Mouse (Mus musculus) heart, embryonic 14.5 days (tissue): ENCODE results near the gene Fancg. TPM values are rescaled to one million over a fixed set of nuclear protein-coding genes. Genes with fewer than 3 reads are reported as not detected.

Experiments
- ATAC-seq: fragments of 200-750 bp; cut with Nextera tagmentation; 2 replicates; pipeline ENCODE4 v1.8.0; 2017; ENCODE audit warnings: low read depth, moderate TSS enrichment; ENCODE audit not compliant: insufficient number of reproducible peaks, insufficient read depth, low FRiP score
- H3K27ac ChIP-seq, 2 experiments: fragments of 200-500 bp in 1 of 2; fragments of 300-500 bp in 1 of 2; sonication (generic) in 1 of 2; replicated peaks in 1 of 2; 2 replicates each; pipeline ENCODE4 v1.5.1; 2012 to 2014; ENCODE audit warnings: low read depth in 2 of 2, low read length in 2 of 2, control low read depth in 1 of 2, mild to moderate bottlenecking in 1 of 2, mixed read lengths in 1 of 2; ENCODE audit not compliant: control insufficient read depth in 1 of 2, insufficient read depth in 1 of 2
- H3K27me3 ChIP-seq: fragments of 300-500 bp; sonication (generic); 2 replicates; pipeline ENCODE4 v1.6.1; 2014; ENCODE audit warnings: mild to moderate bottlenecking, low read length, control low read depth; ENCODE audit not compliant: control insufficient read depth, insufficient read depth
- H3K36me3 ChIP-seq: fragments of 300-500 bp; sonication (generic); 2 replicates; pipeline ENCODE4 v1.6.1; 2014; ENCODE audit warnings: mild to moderate bottlenecking, control low read depth, low read length, mixed read lengths; ENCODE audit not compliant: control insufficient read depth, insufficient read depth
- H3K4me1 ChIP-seq, 2 experiments: fragments of 200-500 bp in 1 of 2; fragments of 300-500 bp in 1 of 2; sonication (generic) in 1 of 2; 2 replicates each; pipeline ENCODE4 v1.6.1; 2012 to 2014; ENCODE audit warnings: low read length in 2 of 2, control low read depth in 1 of 2, mixed read lengths in 1 of 2; ENCODE audit not compliant: control insufficient read depth in 2 of 2, insufficient read depth in 2 of 2
- H3K4me2 ChIP-seq: fragments of 300-500 bp; sonication (generic); 2 replicates; pipeline ENCODE4 v1.6.1; 2014; ENCODE audit warnings: mild to moderate bottlenecking, low read length
- H3K4me3 ChIP-seq, 2 experiments: fragments of 200-500 bp in 1 of 2; fragments of 300-500 bp in 1 of 2; sonication (generic) in 1 of 2; 2 replicates each; pipeline ENCODE4 v1.5.1; 2012 to 2014; ENCODE audit warnings: low read length in 2 of 2, mild to moderate bottlenecking in 2 of 2, control low read depth in 1 of 2, low read depth in 1 of 2, moderate library complexity in 1 of 2; ENCODE audit not compliant: control insufficient read depth in 1 of 2, insufficient read depth in 1 of 2
- H3K9ac ChIP-seq: fragments of 300-500 bp; sonication (generic); 2 replicates; pipeline ENCODE4 v1.6.1; 2014; ENCODE audit warnings: mild to moderate bottlenecking, low read length
- H3K9me3 ChIP-seq: fragments of 300-500 bp; sonication (generic); 2 replicates; pipeline ENCODE4 v1.6.1; 2016; ENCODE audit warnings: low read length, control low read depth; ENCODE audit not compliant: control insufficient read depth
- WGBS: fragments of 180-500 bp; shearing (Covaris S2); extraction: QIAGEN DNeasy Blood & Tissue Kit; methylation state at CpG from one replicate; pipeline ENCODE4 v1.1.7; 2014; 5-methylcytosine and 5-hydroxymethylcytosine counted together
- polyA plus RNA-seq: library from polyadenylated mRNA; unstranded; fragments of >200 nt; fragmentation: Nextera tagmentation; extraction: Ambion mirVana; gene quantifications from 2 replicates; pipeline ENCODE4 v1.2.1, GENCODE M21; 2014

The Fancg gene
- polyA plus RNA-seq, 1 experiment from 2014 or later, result 11.7 TPM

GRCm38 (mm10) chr4:43031237-43031995 lies 21.1 kb upstream of the Fancg start, which contains the start of gene Stoml2:
Gene Stoml2 (minus strand): TSS chr4:43031710.
- peaks cover 63% of the 10 kb centered on the region for H3K36me3 ChIP-seq
- no peaks in the 10 kb centered on the region for H3K27me3 ChIP-seq
- H3K4me3 ChIP-seq, result peak within 1 kb of the TSS; percentile 67 to 69
- H3K4me1 ChIP-seq, result peaks cover 6 to 13% of the 10 kb centered on the region in 2 experiments
- H3K9ac ChIP-seq, result peak within 1 kb of the TSS; percentile 89
- H3K27ac ChIP-seq, result peak within 1 kb of the TSS; percentile 73 to 86
- 2% methylated on average over 38 of the region's 38 CpGs for whole genome bisulfite sequencing
- ATAC-seq, result peak; percentile 92
- H3K9me3 ChIP-seq, result no peaks in the 10 kb centered on the region
- H3K4me2 ChIP-seq, result peak within 1 kb of the TSS; percentile 83

DNA sequence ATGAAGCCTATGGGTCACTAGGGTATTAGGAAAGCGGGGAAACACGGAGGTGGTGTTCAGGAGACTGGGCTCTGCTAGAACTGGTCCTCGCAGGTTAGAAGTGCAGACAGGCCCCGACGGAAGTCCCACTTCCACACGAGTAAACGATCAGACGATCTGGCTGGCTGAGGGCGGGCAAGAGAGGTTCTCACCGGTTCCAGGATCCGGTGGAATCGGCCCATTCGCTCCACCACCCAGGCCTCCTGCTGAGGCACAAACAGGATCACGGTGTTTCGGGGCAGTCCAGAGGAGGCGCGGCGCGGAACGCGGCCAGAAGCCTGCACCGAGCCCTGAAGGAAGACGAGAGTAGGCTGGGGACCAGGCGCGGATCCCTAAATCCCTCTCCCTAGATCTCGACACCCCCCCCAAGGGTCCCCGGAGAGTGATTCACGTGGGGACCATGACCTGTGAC lies 20.5 kb upstream of the Fancg start:
- peak; percentile 22; the same call in 1 of the 2 replicates for ATAC-seq
- H3K4me1 ChIP-seq, result peaks cover 6 to 13% of the 10 kb centered on the region in 2 experiments
- WGBS, result under 1% methylated on average over 28 of the region's 28 CpGs
- H3K9ac ChIP-seq, result peak overlapping the region; percentile 89
- H3K4me3 ChIP-seq, result peak overlapping the region; percentile 67 to 69
- no peaks in the 10 kb centered on the region for H3K9me3 ChIP-seq
- H3K27me3 ChIP-seq, result no peaks in the 10 kb centered on the region
- peak overlapping the region; percentile 73 to 86 for H3K27ac ChIP-seq
- peak overlapping the region; percentile 83 for H3K4me2 ChIP-seq
- H3K36me3 ChIP-seq, result peaks cover 58% of the 10 kb centered on the region

DNA sequence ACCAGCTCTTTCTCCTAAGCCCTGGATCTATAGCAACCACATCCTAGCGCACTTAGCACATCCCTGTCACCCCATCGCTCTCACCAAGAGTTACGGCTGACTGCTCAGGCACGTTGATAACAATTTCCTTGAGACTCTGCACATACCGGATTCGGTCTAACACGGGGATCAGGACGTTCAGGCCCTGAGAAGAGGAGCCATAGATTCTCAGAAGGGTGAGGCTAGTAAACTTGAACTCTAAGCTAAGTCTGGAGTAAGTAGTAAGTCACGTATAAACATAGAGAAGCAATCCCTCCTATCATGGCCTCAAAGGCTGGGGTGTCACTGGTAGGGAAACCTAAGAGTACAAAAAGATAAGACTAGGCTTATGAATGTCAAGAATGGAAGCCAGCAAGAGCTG lies 20.0 kb upstream of the Fancg start:
- H3K9me3 ChIP-seq, result no peaks in the 10 kb centered on the region
- H3K36me3 ChIP-seq, result peaks cover 53% of the 10 kb centered on the region
- peak overlapping the region; percentile 83 for H3K4me2 ChIP-seq
- H3K9ac ChIP-seq, result peak overlapping the region; percentile 89
- H3K4me1 ChIP-seq, result peaks cover 6 to 13% of the 10 kb centered on the region in 2 experiments
- 63% methylated on average over 9 of the region's 9 CpGs for WGBS
- peak overlapping the region; percentile 67 to 69 for H3K4me3 ChIP-seq
- H3K27me3 ChIP-seq, result no peaks in the 10 kb centered on the region
- peak overlapping the region in 1 of 2 experiments; percentile 86; a peak in 1 of 4 replicates for H3K27ac ChIP-seq
- no peak for ATAC-seq

DNA sequence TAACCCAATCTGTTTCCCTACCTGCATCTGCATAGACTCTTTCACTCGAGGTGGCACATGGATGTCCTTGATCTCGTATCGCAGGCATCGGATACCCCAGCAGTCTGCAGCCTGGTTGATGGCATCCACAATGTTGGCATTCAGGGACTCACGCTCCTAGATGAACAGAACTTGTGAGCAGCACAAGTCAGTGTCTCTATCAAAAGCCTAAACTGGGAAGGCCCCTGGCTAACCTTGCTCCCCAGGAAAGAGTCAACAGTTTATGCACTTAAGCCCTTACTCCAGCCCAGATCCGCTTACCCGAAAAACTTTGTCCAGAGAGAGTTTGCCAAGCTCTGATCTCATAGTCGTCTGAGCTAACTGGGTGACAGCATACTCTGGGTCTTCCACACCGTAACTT lies 19.4 kb upstream of the Fancg start:
- 90% methylated on average over 9 of the region's 9 CpGs for WGBS
- ATAC-seq, result no peak
- H3K36me3 ChIP-seq, result peaks cover 50% of the 10 kb centered on the region
- H3K27me3 ChIP-seq, result no peaks in the 10 kb centered on the region
- H3K9ac ChIP-seq, result no peak overlapping the region
- H3K9me3 ChIP-seq, result no peaks in the 10 kb centered on the region
- no peak overlapping the region for H3K27ac ChIP-seq
- no peak overlapping the region for H3K4me3 ChIP-seq
- no peak overlapping the region for H3K4me2 ChIP-seq
- peaks cover 9 to 17% of the 10 kb centered on the region in 2 experiments for H3K4me1 ChIP-seq

DNA sequence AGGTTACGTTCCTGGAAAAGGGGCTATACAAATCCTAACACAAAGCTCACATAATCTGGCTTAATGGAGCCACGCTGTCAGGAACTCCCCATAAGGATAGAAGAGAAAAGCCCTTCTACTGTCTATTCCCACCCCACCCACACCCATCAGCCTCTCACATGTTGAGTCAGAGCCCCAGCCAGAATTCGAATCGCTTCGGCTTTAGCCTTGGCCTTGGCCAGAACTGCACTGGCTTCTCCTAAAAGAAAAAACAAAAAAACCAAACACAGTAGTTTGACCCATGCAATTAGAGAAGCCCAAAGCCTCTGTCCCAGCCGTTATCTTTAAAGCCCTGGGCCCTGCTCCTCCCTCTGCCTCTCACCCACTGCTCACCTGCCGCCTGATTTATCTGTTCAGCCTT lies 18.8 kb upstream of the Fancg start:
- 98% methylated on average over 7 of the region's 7 CpGs for WGBS
- H3K4me2 ChIP-seq, result no peak overlapping the region
- no peaks in the 10 kb centered on the region for H3K27me3 ChIP-seq
- peaks cover 48% of the 10 kb centered on the region for H3K36me3 ChIP-seq
- no peaks in the 10 kb centered on the region for H3K9me3 ChIP-seq
- H3K4me1 ChIP-seq, result peaks cover 13 to 22% of the 10 kb centered on the region in 2 experiments
- no peak overlapping the region for H3K9ac ChIP-seq
- no peak overlapping the region for H3K4me3 ChIP-seq
- no peak overlapping the region for H3K27ac ChIP-seq
- no peak for ATAC-seq

GRCm38 (mm10) chr4:43025084-43025960 lies 15.0 kb upstream of the Fancg start, which contains the start of gene Pigo:
Gene Pigo (minus strand): TSS chr4:43025819.
- Histone ChIP-seq H3K9ac (peak within 1 kb of the TSS; percentile 73), H3K27ac (peak within 1 kb of the TSS; percentile 76 to 85), H3K36me3 (peaks cover 75% of the 10 kb centered on the region), H3K27me3 (no peaks in the 10 kb centered on the region), H3K4me2 (peak within 1 kb of the TSS; percentile 89), H3K4me3 (peak within 1 kb of the TSS; percentile 48 to 87), H3K4me1 (peaks cover 9 to 13% of the 10 kb centered on the region in 2 experiments), H3K9me3 (no peaks in the 10 kb centered on the region)
- 7% methylated on average over 42 of the region's 42 CpGs for WGBS
- peak; percentile 76 for ATAC-seq

GRCm38 (mm10) chr4:43024673-43025072 lies 14.4 kb upstream of the Fancg start:
- Histone ChIP-seq H3K9ac (peak overlapping the region; percentile 73), H3K27ac (peak overlapping the region in 1 of 2 experiments; percentile 76; a peak in 1 of 4 replicates), H3K4me3 (peak overlapping the region; percentile 48 to 87), H3K27me3 (no peaks in the 10 kb centered on the region), H3K4me2 (peak overlapping the region; percentile 89), H3K9me3 (no peaks in the 10 kb centered on the region), H3K4me1 (peaks cover 7 to 9% of the 10 kb centered on the region in 2 experiments), H3K36me3 (peaks cover 81% of the 10 kb centered on the region)
- WGBS, result 78% methylated on average over 14 of the region's 14 CpGs
- no peak for ATAC-seq
